Mouse (Mus musculus) kidney, adult 2 months (tissue): Measurements from ENCODE around the gene Prelid1. TPM values are rescaled to one million over a fixed set of nuclear protein-coding genes. Genes with fewer than 3 reads are reported as not detected.

ENCODE experiments used
- DNase-seq: peaks from one replicate; pipeline ENCODE4 v3.0.0; 2021
- H3K27ac ChIP-seq: fragments of 200-500 bp; 2 replicates; pipeline ENCODE4 v1.5.1; 2012; ENCODE audit warnings: low read depth, low read length, control low read depth, inconsistent platforms; ENCODE audit not compliant: insufficient read depth
- H3K27me3 ChIP-seq: fragments of 200-500 bp; replicated peaks from 2 replicates; pipeline ENCODE4 v1.6.1; 2012; ENCODE audit warnings: mild to moderate bottlenecking, moderate library complexity, low read length, inconsistent platforms; ENCODE audit not compliant: control insufficient read depth, insufficient read depth
- H3K36me3 ChIP-seq: fragments of 200-500 bp; 2 replicates; pipeline ENCODE4 v1.6.1; 2012; ENCODE audit warnings: mild to moderate bottlenecking, moderate library complexity, low read length, inconsistent platforms; ENCODE audit not compliant: control insufficient read depth, insufficient read depth
- H3K4me1 ChIP-seq: fragments of 200-500 bp; 2 replicates; pipeline ENCODE4 v1.6.1; 2011; ENCODE audit warnings: low read length; ENCODE audit not compliant: control insufficient read depth, insufficient read depth
- H3K4me3 ChIP-seq: fragments of 200-500 bp; 2 replicates; pipeline ENCODE4 v1.5.1; 2011; ENCODE audit warnings: mild to moderate bottlenecking, low read depth, low read length, control low read depth; ENCODE audit not compliant: insufficient read depth
- CTCF ChIP-seq: fragments of 200-500 bp; conservative IDR thresholded peaks from 2 replicates; pipeline ENCODE4 v1.5.1; 2011; ENCODE audit warnings: low read depth, mild to moderate bottlenecking, control low read depth, low read length, moderate library complexity, mixed read lengths; ENCODE audit not compliant: insufficient read depth, insufficient read length
- POLR2A ChIP-seq: fragments of 200-500 bp; IDR thresholded peaks from one replicate; pipeline ENCODE4 v1.6.1; 2011; ENCODE audit warnings: low read depth, low read length, control low read depth
- WGBS: fragments of 180-500 bp; shearing (Covaris S2); methylation state at CpG from one replicate; pipeline ENCODE4 v1.1.7; 2018; 5-methylcytosine and 5-hydroxymethylcytosine counted together
- polyA plus RNA-seq: library from polyadenylated mRNA; depleted of rRNA; stranded (reverse); fragments of >200 nt; gene quantifications from 2 replicates; pipeline ENCODE4 v1.2.3, GENCODE M21; 2012; rRNA removed

The Prelid1 gene
- polyA plus RNA-seq, 1 experiment, result 542 TPM

DNA sequence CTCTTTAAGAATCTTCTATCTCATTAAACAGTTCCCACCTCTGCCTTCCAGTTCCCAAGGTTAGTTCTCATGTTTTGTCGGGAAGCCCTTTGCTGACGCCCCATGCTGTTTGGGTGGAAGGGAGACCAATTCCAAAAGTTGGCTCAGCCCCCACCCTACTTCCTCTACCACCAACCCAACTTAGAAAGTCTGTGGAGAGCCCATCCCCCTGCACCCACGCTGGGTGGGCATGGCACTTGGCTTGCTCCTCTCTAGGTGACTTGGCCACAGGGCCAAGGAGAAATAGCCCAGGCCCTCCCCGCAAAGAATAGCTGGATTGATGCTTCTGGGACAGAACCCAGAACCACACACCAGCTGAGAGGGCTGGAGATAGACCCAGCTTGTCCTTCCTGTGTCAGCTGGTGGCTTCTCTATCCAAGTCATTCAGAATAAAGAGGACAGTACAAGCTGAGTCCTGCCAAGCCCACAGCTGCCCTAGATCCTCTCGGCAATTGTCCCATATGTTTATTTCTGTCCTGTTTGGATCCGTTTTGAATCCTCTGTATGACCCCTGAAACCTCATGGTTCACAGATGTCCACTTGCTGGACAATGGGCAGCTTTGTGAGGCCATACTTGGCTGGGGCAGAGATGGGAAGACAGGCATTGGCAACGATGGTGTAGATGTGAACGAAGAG lies 50.8 kb downstream of the Prelid1 start:
- WGBS, result 73% methylated on average over 8 of the region's 8 CpGs
- Histone ChIP-seq H3K27ac (no peak overlapping the region), H3K4me1 (no peaks in the 10 kb centered on the region), H3K36me3 (no peaks in the 10 kb centered on the region), H3K4me3 (no peak overlapping the region), H3K27me3 (no peaks in the 10 kb centered on the region)
- DNase-seq, result no peak
- TF ChIP-seq POLR2A (no peak), CTCF (no peak)

DNA sequence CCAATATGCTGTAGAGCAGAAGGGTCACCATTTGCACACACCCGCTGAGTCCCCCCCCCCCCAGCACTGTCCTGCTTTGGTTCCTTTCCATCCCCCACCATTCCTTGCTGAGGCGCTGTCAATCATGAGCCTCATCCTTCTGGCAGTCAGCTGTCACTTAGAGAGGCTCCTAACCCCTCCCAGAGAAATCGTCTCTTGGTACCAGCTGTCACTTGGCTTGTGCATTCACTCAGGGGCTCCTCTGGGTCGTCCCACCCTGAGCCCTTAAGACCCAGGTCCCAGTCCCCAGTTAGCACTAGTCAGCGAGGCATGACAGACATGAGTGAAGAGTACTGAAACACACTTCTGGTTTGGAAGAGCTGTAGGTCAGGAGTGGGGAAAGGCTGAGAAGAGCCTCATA lies 51.4 kb downstream of the Prelid1 start:
- H3K36me3 ChIP-seq, result no peaks in the 10 kb centered on the region
- H3K4me1 ChIP-seq, result no peaks in the 10 kb centered on the region
- no peak for DNase-seq
- H3K27me3 ChIP-seq, result no peaks in the 10 kb centered on the region
- TF ChIP-seq CTCF, result no peak
- TF ChIP-seq POLR2A, result no peak
- H3K4me3 ChIP-seq, result no peak overlapping the region
- H3K27ac ChIP-seq, result no peak overlapping the region
- 68% methylated on average over 5 of the region's 5 CpGs for WGBS

DNA sequence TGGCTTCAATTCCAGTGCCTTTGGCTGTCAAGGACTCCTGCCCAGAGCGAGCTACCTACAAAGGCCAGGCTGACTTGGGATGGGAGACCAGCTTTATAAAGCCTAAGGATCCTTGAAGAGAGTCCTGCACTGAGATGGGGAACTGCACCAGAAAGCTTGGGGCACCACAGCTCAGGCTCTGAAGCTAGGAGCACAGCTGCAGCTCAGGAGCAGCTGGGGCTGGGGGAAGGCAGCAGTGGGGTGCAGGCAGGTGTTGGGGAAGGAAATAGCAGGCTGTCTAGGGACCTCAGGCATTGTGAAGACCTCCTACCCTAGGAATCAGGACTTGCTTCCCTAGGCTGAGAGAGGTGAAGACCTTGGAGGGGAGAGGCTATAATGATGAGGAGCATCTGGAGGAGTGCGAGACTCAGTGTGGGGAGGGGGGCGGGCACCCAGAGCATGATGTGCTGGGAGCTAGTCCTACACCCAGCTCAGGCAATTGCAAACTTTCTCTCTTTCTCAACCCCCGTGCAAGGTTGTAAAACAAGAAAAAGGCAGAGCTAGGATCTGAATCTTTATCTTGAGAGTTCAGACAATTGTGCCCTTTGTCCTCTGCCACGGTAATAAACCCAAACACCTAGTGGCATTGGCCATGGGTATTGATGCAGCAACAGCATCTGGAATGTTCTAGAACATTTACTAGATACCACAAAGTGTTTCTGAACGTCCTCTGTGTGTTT lies 54.1 kb downstream of the Prelid1 start:
- no peak for DNase-seq
- no peaks in the 10 kb centered on the region for H3K36me3 ChIP-seq
- no peak overlapping the region for H3K27ac ChIP-seq
- TF ChIP-seq POLR2A (no peak), CTCF (no peak)
- no peak overlapping the region for H3K4me3 ChIP-seq
- no peaks in the 10 kb centered on the region for H3K27me3 ChIP-seq
- H3K4me1 ChIP-seq, result no peaks in the 10 kb centered on the region
- WGBS, result 59% methylated on average over 6 of the region's 6 CpGs

Other genes with a start within 250 kb of the Prelid1 start
- 5.1 and 6.5 TPM in 2 replicates for gene Uimc1, start 220.2 kb upstream of the Prelid1 start, polyA plus RNA-seq
- gene Zfp346, start 215.2 kb upstream of the Prelid1 start, polyA plus RNA-seq, result 13.7 TPM in 2 replicates
- gene Gm17617, start 187.0 kb upstream of the Prelid1 start, polyA plus RNA-seq, result not detected in 2 replicates
- 35.3 and 43.5 TPM in 2 replicates for gene Fgfr4, start 167.9 kb upstream of the Prelid1 start, polyA plus RNA-seq
- gene Nsd1, start 110.7 kb upstream of the Prelid1 start, polyA plus RNA-seq, result 17.6 and 19.6 TPM in 2 replicates
- gene Rab24, start 1.4 kb downstream of the Prelid1 start, polyA plus RNA-seq, result 81.8 and 89.8 TPM in 2 replicates
- 1.2 and 1.3 TPM in 2 replicates for gene Mxd3, start 9.3 kb downstream of the Prelid1 start, polyA plus RNA-seq
- gene Lman2, start 42.3 kb downstream of the Prelid1 start, polyA plus RNA-seq, result 114 and 126 TPM in 2 replicates
- gene Rgs14, start 49.2 kb downstream of the Prelid1 start, polyA plus RNA-seq, result 3.3 and 4.2 TPM in 2 replicates
- 9,073 and 10,701 TPM in 2 replicates for gene Slc34a1, start 77.7 kb downstream of the Prelid1 start, polyA plus RNA-seq
- gene Pfn3, start 94.7 kb downstream of the Prelid1 start, polyA plus RNA-seq, result not detected in 2 replicates
- gene F12, start 106.3 kb downstream of the Prelid1 start, polyA plus RNA-seq, result 0.03 and 0.07 TPM in 2 replicates
- 23.4 and 27.4 TPM in 2 replicates for gene Grk6, start 124.6 kb downstream of the Prelid1 start, polyA plus RNA-seq
- gene Prr7, start 143.8 kb downstream of the Prelid1 start, polyA plus RNA-seq, result 0.64 and 0.81 TPM in 2 replicates
- 16.9 and 21.0 TPM in 2 replicates for gene Dbn1, start 167.6 kb downstream of the Prelid1 start, polyA plus RNA-seq
- gene Pdlim7, start 193.2 kb downstream of the Prelid1 start, polyA plus RNA-seq, result 22.8 and 23.5 TPM in 2 replicates
- gene Dok3, start 208.8 kb downstream of the Prelid1 start, polyA plus RNA-seq, result 4.7 and 7.7 TPM in 2 replicates
- 68.5 and 71.2 TPM in 2 replicates for gene Ddx41, start 216.2 kb downstream of the Prelid1 start, polyA plus RNA-seq